Mouse (Mus musculus): ENCODE results near the gene Mvb12b. TPM values are rescaled to one million over a fixed set of nuclear protein-coding genes. Genes with fewer than 3 reads are reported as not detected.

Mvb12b gene
- polyA plus RNA-seq, 1 experiment from 2014 or later = 30.9 TPM

GRCm38 (mm10) chr2:33795716-33796472 is 91.9 kb downstream of the Mvb12b start:
- no peaks in the 10 kb centered on the region for H3K36me3 ChIP-seq (ENCODE audit: control insufficient read depth, insufficient read depth, low read length)
- 56% methylated on average over 15 of the region's 15 CpGs for WGBS
- H3K9ac ChIP-seq (ENCODE audit: low read length) = no peak overlapping the region
- H3K27me3 ChIP-seq (ENCODE audit: control insufficient read depth, insufficient read depth, low read length) = no peaks in the 10 kb centered on the region
- DNase-seq (ENCODE audit: low spot score) = no peak
- H3K4me1 ChIP-seq (replicated peaks; ENCODE audit: control insufficient read depth, insufficient read depth, low read length) = peaks cover 6% of the 10 kb centered on the region; the same call in 1 of the 2 replicates
- no peak overlapping the region for H3K27ac ChIP-seq (ENCODE audit: low read depth, low read length)
- H3K4me2 ChIP-seq (ENCODE audit: low read depth, low read length, severe bottlenecking) = no peak overlapping the region
- ATAC-seq (replicated peaks; ENCODE audit: low FRiP score) = no peak
- no peak overlapping the region for H3K4me3 ChIP-seq (ENCODE audit: low read depth, low read length)
- no peaks in the 10 kb centered on the region for H3K9me3 ChIP-seq (ENCODE audit: control insufficient read depth, low read length)

- H3K4me2 ChIP-seq (ENCODE audit: low read depth, low read length, severe bottlenecking) = no peak overlapping the region
- DNase-seq (ENCODE audit: low spot score) = no peak
- peaks cover 6% of the 10 kb centered on the region; the same call in 1 of the 2 replicates for H3K4me1 ChIP-seq (replicated peaks; ENCODE audit: control insufficient read depth, insufficient read depth, low read length)
- H3K36me3 ChIP-seq (ENCODE audit: control insufficient read depth, insufficient read depth, low read length) = no peaks in the 10 kb centered on the region
- 88% methylated on average over 7 of the region's 7 CpGs for WGBS
- no peak overlapping the region for H3K9ac ChIP-seq (ENCODE audit: low read length)
- no peak overlapping the region for H3K4me3 ChIP-seq (ENCODE audit: low read depth, low read length)
- H3K27me3 ChIP-seq (ENCODE audit: control insufficient read depth, insufficient read depth, low read length) = no peaks in the 10 kb centered on the region
- no peak for ATAC-seq (replicated peaks; ENCODE audit: low FRiP score)
- H3K27ac ChIP-seq (ENCODE audit: low read depth, low read length) = no peak overlapping the region
- H3K9me3 ChIP-seq (ENCODE audit: control insufficient read depth, low read length) = no peaks in the 10 kb centered on the region
These were observed 92.7 kb downstream of the Mvb12b start for GRCm38 (mm10) chr2:33795001-33795580.

- WGBS = 83% methylated on average over 9 of the region's 9 CpGs
- H3K4me1 ChIP-seq (replicated peaks; ENCODE audit: control insufficient read depth, insufficient read depth, low read length) = peaks cover 6% of the 10 kb centered on the region; the same call in 1 of the 2 replicates
- no peaks in the 10 kb centered on the region for H3K9me3 ChIP-seq (ENCODE audit: control insufficient read depth, low read length)
- no peak overlapping the region for H3K9ac ChIP-seq (ENCODE audit: low read length)
- H3K27ac ChIP-seq (ENCODE audit: low read depth, low read length) = no peak overlapping the region
- H3K4me3 ChIP-seq (ENCODE audit: low read depth, low read length) = no peak overlapping the region
- no peak overlapping the region for H3K4me2 ChIP-seq (ENCODE audit: low read depth, low read length, severe bottlenecking)
- no peaks in the 10 kb centered on the region for H3K27me3 ChIP-seq (ENCODE audit: control insufficient read depth, insufficient read depth, low read length)
- DNase-seq (ENCODE audit: low spot score) (no peak), ATAC-seq (replicated peaks; ENCODE audit: low FRiP score) (no peak)
- no peaks in the 10 kb centered on the region for H3K36me3 ChIP-seq (ENCODE audit: control insufficient read depth, insufficient read depth, low read length)
These were observed 93.3 kb downstream of the Mvb12b start for GRCm38 (mm10) chr2:33794483-33794882.

DNA sequence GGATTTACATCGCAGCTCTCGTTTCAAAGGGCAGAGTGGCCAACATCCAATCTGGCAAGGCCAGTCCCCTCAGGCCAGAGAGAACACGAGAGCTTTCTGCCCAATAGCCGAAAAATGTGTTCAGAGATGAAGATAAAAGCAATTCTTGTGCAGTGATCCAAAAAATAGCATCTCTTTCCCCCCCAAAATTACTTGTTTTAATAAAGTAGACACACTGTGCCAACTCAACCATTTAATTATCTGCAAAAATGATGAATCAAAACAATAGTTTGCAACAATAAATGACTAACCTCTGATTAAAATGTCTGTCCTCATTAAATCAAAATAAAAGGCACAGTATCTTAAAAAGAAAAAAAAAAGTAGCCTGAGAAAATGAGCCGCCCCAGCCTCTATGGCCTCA is 97.4 kb downstream of the Mvb12b start:
- Histone ChIP-seq H3K4me2 (ENCODE audit: low read depth, low read length, severe bottlenecking) (no peak overlapping the region), H3K27ac (ENCODE audit: low read depth, low read length) (no peak overlapping the region), H3K27me3 (ENCODE audit: control insufficient read depth, insufficient read depth, low read length) (no peaks in the 10 kb centered on the region), H3K9ac (ENCODE audit: low read length) (no peak overlapping the region), H3K9me3 (ENCODE audit: control insufficient read depth, low read length) (no peaks in the 10 kb centered on the region), H3K36me3 (ENCODE audit: control insufficient read depth, insufficient read depth, low read length) (no peaks in the 10 kb centered on the region), H3K4me1 (replicated peaks; ENCODE audit: control insufficient read depth, insufficient read depth, low read length) (peaks cover 17% of the 10 kb centered on the region), H3K4me3 (ENCODE audit: low read depth, low read length) (no peak overlapping the region)
- ATAC-seq (replicated peaks; ENCODE audit: low FRiP score) (no peak), DNase-seq (ENCODE audit: low spot score) (no peak)
- 22% methylated on average over 5 of the region's 5 CpGs for WGBS

DNA sequence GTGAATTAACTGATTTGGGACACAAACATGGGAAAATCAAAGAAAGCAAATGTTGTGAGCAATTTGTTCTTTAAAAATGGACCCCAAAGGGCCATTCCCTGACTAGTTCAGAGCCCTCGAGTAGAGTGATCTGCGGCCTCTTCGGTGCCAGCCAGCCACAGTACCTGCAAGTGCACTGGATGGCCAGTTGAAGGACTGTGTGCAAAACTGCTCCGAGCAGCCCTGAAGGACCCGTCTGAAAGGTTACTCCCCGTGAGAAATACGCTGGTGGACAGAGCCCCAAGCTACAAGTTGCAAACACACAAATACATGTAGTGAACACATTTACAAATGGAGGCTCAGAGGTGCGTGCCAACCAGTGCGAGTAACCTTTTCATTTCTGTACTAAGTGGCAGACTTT is 98.0 kb downstream of the Mvb12b start:
- H3K4me2 ChIP-seq (ENCODE audit: low read depth, low read length, severe bottlenecking) = no peak overlapping the region; the same call in 1 of the 2 replicates
- no peak overlapping the region for H3K4me3 ChIP-seq (ENCODE audit: low read depth, low read length)
- DNase-seq (ENCODE audit: low spot score) = no peak
- peak overlapping the region; percentile 65 for H3K27ac ChIP-seq (ENCODE audit: low read depth, low read length)
- peaks cover 17% of the 10 kb centered on the region for H3K4me1 ChIP-seq (replicated peaks; ENCODE audit: control insufficient read depth, insufficient read depth, low read length)
- no peak for ATAC-seq (replicated peaks; ENCODE audit: low FRiP score)
- H3K9ac ChIP-seq (ENCODE audit: low read length) = no peak overlapping the region
- no peaks in the 10 kb centered on the region for H3K9me3 ChIP-seq (ENCODE audit: control insufficient read depth, low read length)
- H3K36me3 ChIP-seq (ENCODE audit: control insufficient read depth, insufficient read depth, low read length) = no peaks in the 10 kb centered on the region
- 31% methylated on average over 9 of the region's 9 CpGs for WGBS
- H3K27me3 ChIP-seq (ENCODE audit: control insufficient read depth, insufficient read depth, low read length) = no peaks in the 10 kb centered on the region

- peak overlapping the region; percentile 20; the same call in 1 of the 2 replicates for H3K4me2 ChIP-seq (ENCODE audit: low read depth, low read length, severe bottlenecking)
These were observed 98.5 kb downstream of the Mvb12b start for GRCm38 (mm10) chr2:33789279-33789678.

DNA sequence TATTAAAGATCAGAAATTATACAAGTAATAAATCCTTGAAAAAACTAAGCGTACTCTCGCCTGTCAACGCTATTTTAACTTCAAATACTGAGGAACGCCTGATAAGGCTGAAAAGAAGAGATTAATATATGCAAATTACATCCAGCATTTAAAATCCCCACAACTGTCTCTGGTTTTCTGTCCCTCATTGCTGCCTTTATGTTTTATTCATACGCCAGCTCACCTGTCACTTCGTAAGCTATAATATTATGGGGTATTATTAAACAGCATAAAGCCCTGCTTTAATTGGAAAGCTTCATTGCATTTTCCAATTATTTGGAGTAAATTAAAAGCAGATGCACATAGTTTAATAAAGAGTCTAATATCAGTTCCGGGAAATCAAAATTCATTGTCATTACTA is 98.9 kb downstream of the Mvb12b start:
- DNase-seq (ENCODE audit: low spot score) (no peak), ATAC-seq (replicated peaks; ENCODE audit: low FRiP score) (no peak)

More at GRCm38 (mm10) chr2:33789279-33789678, 98.5 kb downstream of the Mvb12b start:
- no peak overlapping the region for H3K4me3 ChIP-seq (ENCODE audit: low read depth, low read length)
- peak; percentile 51; the same call in 1 of the 2 replicates for ATAC-seq (replicated peaks; ENCODE audit: low FRiP score)
- no peaks in the 10 kb centered on the region for H3K27me3 ChIP-seq (ENCODE audit: control insufficient read depth, insufficient read depth, low read length)
- no peak overlapping the region for H3K9ac ChIP-seq (ENCODE audit: low read length)
- no peaks in the 10 kb centered on the region for H3K9me3 ChIP-seq (ENCODE audit: control insufficient read depth, low read length)
- no peaks in the 10 kb centered on the region for H3K36me3 ChIP-seq (ENCODE audit: control insufficient read depth, insufficient read depth, low read length)
- peak overlapping the region; percentile 65; the same call in 1 of the 2 replicates for H3K27ac ChIP-seq (ENCODE audit: low read depth, low read length)
- peaks cover 17% of the 10 kb centered on the region for H3K4me1 ChIP-seq (replicated peaks; ENCODE audit: control insufficient read depth, insufficient read depth, low read length)
- peak; percentile 72 for DNase-seq (ENCODE audit: low spot score)
- WGBS = 11% methylated on average over 6 of the region's 6 CpGs

GRCm38 (mm10) chr2:33788131-33788530 is 99.6 kb downstream of the Mvb12b start:
- Histone ChIP-seq H3K4me3 (ENCODE audit: low read depth, low read length) (no peak overlapping the region), H3K27ac (ENCODE audit: low read depth, low read length) (peak overlapping the region; percentile 25; the same call in 1 of the 2 replicates), H3K4me2 (ENCODE audit: low read depth, low read length, severe bottlenecking) (no peak overlapping the region), H3K36me3 (ENCODE audit: control insufficient read depth, insufficient read depth, low read length) (no peaks in the 10 kb centered on the region), H3K9ac (ENCODE audit: low read length) (no peak overlapping the region), H3K27me3 (ENCODE audit: control insufficient read depth, insufficient read depth, low read length) (no peaks in the 10 kb centered on the region), H3K4me1 (replicated peaks; ENCODE audit: control insufficient read depth, insufficient read depth, low read length) (peaks cover 17% of the 10 kb centered on the region), H3K9me3 (ENCODE audit: control insufficient read depth, low read length) (no peaks in the 10 kb centered on the region)
- no peak for DNase-seq (ENCODE audit: low spot score)
- WGBS = 34% methylated on average over 13 of the region's 13 CpGs
- ATAC-seq (replicated peaks; ENCODE audit: low FRiP score) = no peak

More for the DNA sequence above, 98.9 kb downstream of the Mvb12b start:
- Histone ChIP-seq H3K27ac (ENCODE audit: low read depth, low read length) (no peak overlapping the region; the same call in 1 of the 2 replicates), H3K27me3 (ENCODE audit: control insufficient read depth, insufficient read depth, low read length) (no peaks in the 10 kb centered on the region), H3K4me3 (ENCODE audit: low read depth, low read length) (no peak overlapping the region), H3K4me1 (replicated peaks; ENCODE audit: control insufficient read depth, insufficient read depth, low read length) (peaks cover 17% of the 10 kb centered on the region), H3K4me2 (ENCODE audit: low read depth, low read length, severe bottlenecking) (no peak overlapping the region), H3K36me3 (ENCODE audit: control insufficient read depth, insufficient read depth, low read length) (no peaks in the 10 kb centered on the region), H3K9me3 (ENCODE audit: control insufficient read depth, low read length) (no peaks in the 10 kb centered on the region), H3K9ac (ENCODE audit: low read length) (no peak overlapping the region)
- WGBS = 57% methylated on average over 7 of the region's 7 CpGs
